Mouse (Mus musculus) heart, embryonic 14.5 days (tissue): Measurements from ENCODE around the gene Trappc13. TPM values are rescaled to one million over a fixed set of nuclear protein-coding genes. Genes with fewer than 3 reads are reported as not detected.
"Not testable (repeated sequence)": the region's sequence is repeated elsewhere in the genome, so short reads cannot be mapped to it uniquely, and the experiment has no call there.

Experiments used
- ATAC-seq: fragments of 200-750 bp; cut with Nextera tagmentation; 2 replicates; pipeline ENCODE4 v1.8.0; 2017; ENCODE audit warnings: low read depth, moderate TSS enrichment; ENCODE audit not compliant: insufficient number of reproducible peaks, insufficient read depth, low FRiP score
- H3K27ac ChIP-seq, 2 experiments: fragments of 200-500 bp in 1 of 2; fragments of 300-500 bp in 1 of 2; sonication (generic) in 1 of 2; replicated peaks in 1 of 2; 2 replicates each; pipeline ENCODE4 v1.5.1; 2012 to 2014; ENCODE audit warnings: low read depth in 2 of 2, low read length in 2 of 2, control low read depth in 1 of 2, mild to moderate bottlenecking in 1 of 2, mixed read lengths in 1 of 2; ENCODE audit not compliant: control insufficient read depth in 1 of 2, insufficient read depth in 1 of 2
- H3K27me3 ChIP-seq: fragments of 300-500 bp; sonication (generic); 2 replicates; pipeline ENCODE4 v1.6.1; 2014; ENCODE audit warnings: mild to moderate bottlenecking, low read length, control low read depth; ENCODE audit not compliant: control insufficient read depth, insufficient read depth
- H3K36me3 ChIP-seq: fragments of 300-500 bp; sonication (generic); 2 replicates; pipeline ENCODE4 v1.6.1; 2014; ENCODE audit warnings: mild to moderate bottlenecking, control low read depth, low read length, mixed read lengths; ENCODE audit not compliant: control insufficient read depth, insufficient read depth
- H3K4me1 ChIP-seq, 2 experiments: fragments of 200-500 bp in 1 of 2; fragments of 300-500 bp in 1 of 2; sonication (generic) in 1 of 2; 2 replicates each; pipeline ENCODE4 v1.6.1; 2012 to 2014; ENCODE audit warnings: low read length in 2 of 2, control low read depth in 1 of 2, mixed read lengths in 1 of 2; ENCODE audit not compliant: control insufficient read depth in 2 of 2, insufficient read depth in 2 of 2
- H3K4me2 ChIP-seq: fragments of 300-500 bp; sonication (generic); 2 replicates; pipeline ENCODE4 v1.6.1; 2014; ENCODE audit warnings: mild to moderate bottlenecking, low read length
- H3K4me3 ChIP-seq, 2 experiments: fragments of 200-500 bp in 1 of 2; fragments of 300-500 bp in 1 of 2; sonication (generic) in 1 of 2; 2 replicates each; pipeline ENCODE4 v1.5.1; 2012 to 2014; ENCODE audit warnings: low read length in 2 of 2, mild to moderate bottlenecking in 2 of 2, control low read depth in 1 of 2, low read depth in 1 of 2, moderate library complexity in 1 of 2; ENCODE audit not compliant: control insufficient read depth in 1 of 2, insufficient read depth in 1 of 2
- H3K9ac ChIP-seq: fragments of 300-500 bp; sonication (generic); 2 replicates; pipeline ENCODE4 v1.6.1; 2014; ENCODE audit warnings: mild to moderate bottlenecking, low read length
- H3K9me3 ChIP-seq: fragments of 300-500 bp; sonication (generic); 2 replicates; pipeline ENCODE4 v1.6.1; 2016; ENCODE audit warnings: low read length, control low read depth; ENCODE audit not compliant: control insufficient read depth
- WGBS: fragments of 180-500 bp; shearing (Covaris S2); extraction: QIAGEN DNeasy Blood & Tissue Kit; methylation state at CpG from one replicate; pipeline ENCODE4 v1.1.7; 2014; 5-methylcytosine and 5-hydroxymethylcytosine counted together
- polyA plus RNA-seq: library from polyadenylated mRNA; unstranded; fragments of >200 nt; fragmentation: Nextera tagmentation; extraction: Ambion mirVana; gene quantifications from 2 replicates; pipeline ENCODE4 v1.2.1, GENCODE M21; 2014

Trappc13 gene
- 48.7 and 51.3 TPM in 2 replicates for polyA plus RNA-seq

GRCm38 (mm10) chr13:104177796-104178649 lies at the start of gene Trappc13:
Gene Trappc13 (minus strand): TSS chr13:104178469.
- WGBS, result 0% methylated on average over 32 of the region's 32 CpGs
- H3K9ac ChIP-seq, result peak within 1 kb of the TSS; percentile 89
- peaks cover 2 to 13% of the 10 kb centered on the region in 2 experiments; a peak in 3 of 4 replicates for H3K4me1 ChIP-seq
- peaks cover 35% of the 10 kb centered on the region for H3K36me3 ChIP-seq
- ATAC-seq, result peak; percentile 86
- no peaks in the 10 kb centered on the region for H3K27me3 ChIP-seq
- peak within 1 kb of the TSS; percentile 76 to 84 for H3K27ac ChIP-seq
- H3K4me2 ChIP-seq, result peak within 1 kb of the TSS; percentile 87
- no peaks in the 10 kb centered on the region for H3K9me3 ChIP-seq
- H3K4me3 ChIP-seq, result peak within 1 kb of the TSS; percentile 88 to 89

- Histone ChIP-seq H3K4me1 (peaks cover 0 to 15% of the 10 kb centered on the region in 2 experiments; a peak in 3 of 4 replicates), H3K9ac (peak overlapping the region; percentile 83), H3K4me3 (peak overlapping the region in 1 of 2 experiments; percentile 72; a peak in 3 of 4 replicates), H3K27ac (no peak overlapping the region), H3K4me2 (peak overlapping the region; percentile 76), H3K9me3 (no peaks in the 10 kb centered on the region), H3K27me3 (no peaks in the 10 kb centered on the region), H3K36me3 (peaks cover 19% of the 10 kb centered on the region; the same call in 1 of the 2 replicates)
- 40% methylated on average over 3 of the region's 3 CpGs for WGBS
- ATAC-seq, result no peak
Measured at GRCm38 (mm10) chr13:104227478-104227877, 49.2 kb upstream of the Trappc13 start.

- no peak overlapping the region for H3K4me3 ChIP-seq
- peaks cover 65% of the 10 kb centered on the region for H3K36me3 ChIP-seq
- no peak overlapping the region for H3K9ac ChIP-seq
- no peak for ATAC-seq
- no peaks in the 10 kb centered on the region for H3K9me3 ChIP-seq
- H3K4me2 ChIP-seq, result no peak overlapping the region
- no peaks in the 10 kb centered on the region for H3K27me3 ChIP-seq
- no peak overlapping the region for H3K27ac ChIP-seq
- 57% methylated on average over 1 of the region's 1 CpGs for WGBS
- no peaks in the 10 kb centered on the region for H3K4me1 ChIP-seq
Measured at GRCm38 (mm10) chr13:104204313-104204712, 26.0 kb upstream of the Trappc13 start.

GRCm38 (mm10) chr13:104195891-104196290 lies 17.6 kb upstream of the Trappc13 start:
- H3K27ac ChIP-seq, H3K27me3 ChIP-seq, H3K4me2 ChIP-seq, H3K4me1 ChIP-seq, ATAC-seq, H3K4me3 ChIP-seq, H3K9me3 ChIP-seq, H3K9ac ChIP-seq: not testable (repeated sequence)
- peaks cover 47% of the 10 kb centered on the region for H3K36me3 ChIP-seq

- H3K4me1 ChIP-seq, result peaks cover 0 to 5% of the 10 kb centered on the region in 2 experiments; a peak in 1 of 4 replicates
- H3K4me2 ChIP-seq, result no peak overlapping the region
- H3K36me3 ChIP-seq, result peaks cover 65% of the 10 kb centered on the region
- ATAC-seq, result no peak
- H3K9ac ChIP-seq, result no peak overlapping the region
- H3K27ac ChIP-seq, result no peak overlapping the region
- no peaks in the 10 kb centered on the region for H3K27me3 ChIP-seq
- H3K9me3 ChIP-seq, result no peaks in the 10 kb centered on the region
- no peak overlapping the region for H3K4me3 ChIP-seq
- WGBS, result 50% methylated on average over 4 of the region's 4 CpGs
Measured at GRCm38 (mm10) chr13:104187357-104187756, 9.1 kb upstream of the Trappc13 start.

GRCm38 (mm10) chr13:104179176-104179888 lies 1.1 kb upstream of the Trappc13 start:
- Histone ChIP-seq H3K36me3 (peaks cover 39% of the 10 kb centered on the region), H3K9ac (peak overlapping the region; percentile 89), H3K4me1 (peaks cover 2 to 13% of the 10 kb centered on the region in 2 experiments; a peak in 3 of 4 replicates), H3K4me3 (peak overlapping the region; percentile 88 to 89), H3K4me2 (peak overlapping the region; percentile 61), H3K9me3 (no peaks in the 10 kb centered on the region), H3K27me3 (no peaks in the 10 kb centered on the region), H3K27ac (peak overlapping the region; percentile 68 to 76; a peak in 3 of 4 replicates)
- no peak for ATAC-seq
- WGBS, result 9% methylated on average over 13 of the region's 13 CpGs

GRCm38 (mm10) chr13:104178650-104179121 lies 417 bp upstream of the Trappc13 start, which contains the start of gene Trim23:
Gene Trim23 (plus strand): TSS chr13:104178797.
- Histone ChIP-seq H3K9me3 (no peaks in the 10 kb centered on the region), H3K27me3 (no peaks in the 10 kb centered on the region), H3K4me2 (peak within 1 kb of the TSS; percentile 87), H3K4me3 (peak within 1 kb of the TSS; percentile 88 to 89), H3K9ac (peak within 1 kb of the TSS; percentile 89), H3K27ac (peak within 1 kb of the TSS; percentile 76 to 84), H3K36me3 (peaks cover 36% of the 10 kb centered on the region), H3K4me1 (peaks cover 2 to 13% of the 10 kb centered on the region in 2 experiments; a peak in 3 of 4 replicates)
- WGBS, result under 1% methylated on average over 38 of the region's 38 CpGs
- ATAC-seq, result peak; percentile 99
